Mouse (Mus musculus) erythroblast, embryonic 14.5 days (primary cell): ENCODE results near the gene Fndc10. TPM values are rescaled to one million over a fixed set of nuclear protein-coding genes. Genes with fewer than 3 reads are reported as not detected.
"Not testable (repeated sequence)": the region's sequence is repeated elsewhere in the genome, so short reads cannot be mapped to it uniquely, and the experiment has no call there.

Experiments
- H3K27me3 ChIP-seq: 2 replicates; pipeline ENCODE4 v1.6.1; 2012; ENCODE audit warnings: inconsistent platforms; ENCODE audit not compliant: control insufficient read depth
- H3K36me3 ChIP-seq: 2 replicates; pipeline ENCODE4 v1.6.1; 2012; ENCODE audit warnings: mild to moderate bottlenecking, inconsistent platforms; ENCODE audit not compliant: control insufficient read depth
- H3K4me1 ChIP-seq: 2 replicates; pipeline ENCODE4 v1.6.1; 2012; ENCODE audit warnings: inconsistent platforms; ENCODE audit not compliant: control insufficient read depth
- H3K4me3 ChIP-seq: replicated peaks from 2 replicates; pipeline ENCODE3; 2012; ENCODE audit warnings: moderate library complexity, mild to moderate bottlenecking, inconsistent platforms
- H3K9me3 ChIP-seq: 2 replicates; pipeline ENCODE4 v1.6.1; 2012; ENCODE audit warnings: low read length, inconsistent platforms, mixed read lengths; ENCODE audit not compliant: control insufficient read depth
- GATA1 ChIP-seq: IDR thresholded peaks from 2 replicates; pipeline ENCODE4 v1.6.1; 2012; ENCODE audit warnings: low read length, inconsistent platforms, mixed read lengths
- TAL1 ChIP-seq: IDR thresholded peaks from 3 replicates; pipeline ENCODE4 v1.6.1; 2012; ENCODE audit warnings: low read length, inconsistent platforms, mixed read lengths
- polyA plus RNA-seq: library from polyadenylated mRNA; stranded (reverse); fragments of >175 nt; gene quantifications from 2 replicates; pipeline ENCODE4 v1.2.3, GENCODE M21; 2012

Gene Fndc10
- 0.02 TPM in 1 of 2 replicates, not detected in the other for polyA plus RNA-seq

- Histone ChIP-seq H3K4me1 (peaks cover 9% of the 10 kb centered on the region), H3K4me3 (peak within 1 kb of the TSS; percentile 53), H3K9me3 (peaks cover 6% of the 10 kb centered on the region; the same call in 1 of the 2 replicates), H3K27me3 (peaks cover 58% of the 10 kb centered on the region), H3K36me3 (no peaks in the 10 kb centered on the region)
- no peak for TF ChIP-seq GATA1
- TF ChIP-seq TAL1 = no peak
Measured at GRCm38 (mm10) chr4:155694111-155694481, at the start of gene Fndc10. Gene Fndc10 (plus strand): TSS chr4:155694342.

DNA sequence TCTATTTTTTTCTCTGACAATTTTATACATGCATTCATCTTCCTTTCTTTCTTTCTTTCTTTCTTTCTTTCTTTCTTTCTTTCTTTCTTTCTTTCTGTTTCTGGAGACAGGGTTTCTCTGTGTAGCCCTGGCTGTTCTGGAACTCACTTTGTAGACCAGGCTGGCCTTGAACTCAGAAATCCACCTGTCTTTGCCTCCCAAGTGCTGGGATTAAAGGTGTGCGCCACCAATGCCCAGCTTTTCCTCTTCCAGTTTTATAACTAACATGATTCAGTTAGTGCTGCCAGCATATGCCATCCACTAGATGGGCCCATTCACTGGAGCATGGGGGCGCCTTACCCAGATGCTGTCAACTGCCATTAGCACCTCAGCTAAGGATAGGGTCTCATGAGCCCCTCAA lies 48.8 kb upstream of the Fndc10 start, which contains the start of gene Gm10563:
Gene Gm10563, minus strand, starts transcription at position 101 of the 400 bp plus-strand sequence.
- not testable (repeated sequence) for H3K9me3 ChIP-seq, H3K4me3 ChIP-seq, H3K4me1 ChIP-seq, H3K27me3 ChIP-seq
- peaks cover 89% of the 10 kb centered on the region for H3K36me3 ChIP-seq

- Histone ChIP-seq H3K27me3 (no peaks in the 10 kb centered on the region), H3K4me3 (no peak overlapping the region), H3K36me3 (peaks cover 89% of the 10 kb centered on the region), H3K9me3 (no peaks in the 10 kb centered on the region), H3K4me1 (no peaks in the 10 kb centered on the region)
- TF ChIP-seq GATA1 (no peak), TAL1 (no peak)
Measured at GRCm38 (mm10) chr4:155645721-155646120, 48.4 kb upstream of the Fndc10 start.

DNA sequence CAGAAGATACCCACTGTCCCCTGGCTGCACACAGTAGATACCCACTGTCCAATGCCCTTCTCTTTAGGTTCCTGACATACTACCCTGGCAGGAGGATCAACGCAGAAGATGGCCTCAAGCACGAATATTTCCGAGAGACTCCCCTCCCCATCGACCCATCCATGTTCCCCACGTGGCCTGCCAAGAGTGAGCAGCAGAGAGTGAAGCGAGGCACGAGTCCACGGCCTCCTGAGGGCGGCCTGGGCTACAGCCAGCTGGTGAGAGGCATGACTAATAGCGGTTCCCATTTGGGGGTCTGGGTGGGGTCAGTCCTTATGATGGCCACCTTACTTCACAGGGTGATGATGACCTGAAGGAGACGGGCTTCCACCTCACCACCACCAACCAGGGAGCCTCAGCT lies 44.8 kb upstream of the Fndc10 start:
- Histone ChIP-seq H3K36me3 (peaks cover 66% of the 10 kb centered on the region), H3K27me3 (peaks cover 33% of the 10 kb centered on the region), H3K9me3 (peaks cover 11% of the 10 kb centered on the region; the same call in 1 of the 2 replicates), H3K4me1 (peaks cover 9% of the 10 kb centered on the region), H3K4me3 (no peak overlapping the region)
- TF ChIP-seq TAL1 = no peak
- no peak for TF ChIP-seq GATA1

GRCm38 (mm10) chr4:155651553-155652269 lies 42.4 kb upstream of the Fndc10 start:
- Histone ChIP-seq H3K4me1 (peaks cover 19% of the 10 kb centered on the region), H3K27me3 (peaks cover 55% of the 10 kb centered on the region), H3K9me3 (peaks cover 11% of the 10 kb centered on the region), H3K4me3 (no peak overlapping the region), H3K36me3 (peaks cover 50% of the 10 kb centered on the region)
- TF ChIP-seq TAL1 (no peak), GATA1 (no peak)

DNA sequence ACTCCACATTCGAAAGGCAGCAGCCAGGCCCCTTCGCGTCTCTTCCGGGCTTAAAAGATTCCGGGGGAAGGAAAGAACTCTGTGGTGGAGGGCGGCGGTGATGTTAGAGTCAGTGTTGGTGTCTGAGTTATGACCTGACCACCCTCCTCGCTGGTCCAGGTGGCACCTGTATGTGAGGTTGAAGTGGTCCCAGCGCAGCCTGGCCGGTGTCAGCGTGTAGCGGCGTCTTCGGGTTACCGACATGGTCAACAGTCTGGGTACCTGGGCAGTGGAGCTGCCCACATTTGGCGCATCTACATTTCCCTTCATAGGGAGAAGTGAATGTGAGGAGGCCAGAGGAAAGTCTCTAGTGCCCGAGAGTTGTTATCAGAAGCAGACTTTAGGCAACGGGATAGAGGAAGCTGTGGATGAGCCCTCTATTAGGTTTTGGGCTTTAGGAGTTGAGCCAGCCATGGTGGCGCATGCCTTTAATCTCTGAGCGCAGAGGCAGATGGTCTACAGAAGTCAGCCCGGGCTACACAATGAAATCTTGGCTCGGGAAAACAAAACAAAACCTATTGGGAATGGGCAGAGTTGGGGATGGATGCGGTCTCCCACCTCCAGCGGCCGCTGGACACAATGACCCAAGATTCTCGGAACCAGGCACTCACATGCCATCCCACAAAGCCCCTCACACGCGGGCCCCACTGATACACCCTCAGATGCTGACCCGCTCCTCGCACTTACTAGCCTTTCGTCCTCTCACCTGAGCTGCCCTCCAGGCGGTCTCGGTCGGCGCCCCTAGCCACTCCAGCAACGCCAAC lies 41.7 kb upstream of the Fndc10 start:
- Histone ChIP-seq H3K36me3 (peaks cover 45% of the 10 kb centered on the region), H3K9me3 (peaks cover 11% of the 10 kb centered on the region), H3K4me3 (no peak overlapping the region), H3K4me1 (peaks cover 19% of the 10 kb centered on the region), H3K27me3 (peaks cover 57% of the 10 kb centered on the region)
- TF ChIP-seq GATA1 = no peak
- TF ChIP-seq TAL1 = no peak

DNA sequence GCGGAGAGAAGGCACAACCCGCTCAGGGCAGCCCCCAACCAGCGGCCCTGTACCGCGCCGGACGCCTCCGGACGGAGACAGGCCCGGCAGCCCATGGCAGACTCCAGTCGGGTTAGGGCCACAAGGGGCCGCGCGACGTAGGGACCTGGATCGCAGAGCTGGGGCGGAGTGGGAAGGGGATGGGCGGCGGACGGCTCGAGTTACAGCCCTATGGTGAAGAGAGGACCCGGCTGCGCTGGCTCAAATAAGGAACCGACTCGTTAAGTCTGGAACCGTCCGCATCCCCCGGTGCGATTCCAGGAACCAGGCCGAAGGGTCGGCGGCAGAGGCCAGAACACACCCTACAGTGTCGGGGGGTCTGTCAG lies 41.1 kb upstream of the Fndc10 start, which contains the start of gene Mmp23:
Gene Mmp23, minus strand, starts transcription at position 299 of the 365 bp plus-strand sequence.
- peaks cover 39% of the 10 kb centered on the region for H3K36me3 ChIP-seq
- peaks cover 57% of the 10 kb centered on the region for H3K27me3 ChIP-seq
- H3K4me1 ChIP-seq = peaks cover 19% of the 10 kb centered on the region
- peaks cover 11% of the 10 kb centered on the region for H3K9me3 ChIP-seq
- TF ChIP-seq TAL1 = no peak
- no peak within 1 kb of the TSS for H3K4me3 ChIP-seq

GRCm38 (mm10) chr4:155653451-155654182 lies 40.5 kb upstream of the Fndc10 start:
- Histone ChIP-seq H3K27me3 (peaks cover 57% of the 10 kb centered on the region), H3K36me3 (peaks cover 33% of the 10 kb centered on the region), H3K4me3 (no peak overlapping the region), H3K4me1 (peaks cover 19% of the 10 kb centered on the region), H3K9me3 (peaks cover 11% of the 10 kb centered on the region)
- no peak for TF ChIP-seq GATA1

- no peak for TF ChIP-seq GATA1
- no peak for TF ChIP-seq TAL1
- no peak overlapping the region for H3K4me3 ChIP-seq
Measured at GRCm38 (mm10) chr4:155654183-155654455, 40.0 kb upstream of the Fndc10 start.

More at GRCm38 (mm10) chr4:155654183-155654455, 40.0 kb upstream of the Fndc10 start:
- Histone ChIP-seq H3K9me3 (peaks cover 11% of the 10 kb centered on the region), H3K27me3 (peaks cover 57% of the 10 kb centered on the region), H3K36me3 (peaks cover 28% of the 10 kb centered on the region), H3K4me1 (peaks cover 19% of the 10 kb centered on the region)
